Mouse (Mus musculus) layer of hippocampus, adult 18-20 months (tissue): ENCODE results near the gene Cnih3. TPM values are rescaled to one million over a fixed set of nuclear protein-coding genes. Genes with fewer than 3 reads are reported as not detected.
A peak's percentile ranks its signal among the peaks of the same experiment; 100 is the strongest.

Experiments
- DNase-seq, 2 experiments: peaks; one replicate each; pipeline ENCODE4 v3.0.0; 2022; ENCODE audit warnings: low spot score in 2 of 2
- total RNA-seq, 2 experiments: library from RNA; stranded (reverse); gene quantifications; 2 replicates each; pipeline ENCODE4 v1.2.3; 2021

Cnih3 gene
- total RNA-seq, 2 experiments from 2014 or later = 59.8 to 61.7 TPM

- no peak for DNase-seq
These were observed 423 bp upstream of the Cnih3 start for GRCm38 (mm10) chr1:181352043-181352366.

- DNase-seq = no peak
These were observed 1.0 kb downstream of the Cnih3 start for GRCm38 (mm10) chr1:181353200-181354097.

- no peak for DNase-seq
These were observed 3.3 kb downstream of the Cnih3 start for GRCm38 (mm10) chr1:181355683-181356082.

GRCm38 (mm10) chr1:181357870-181358269 is 5.4 kb downstream of the Cnih3 start:
- DNase-seq = no peak

- no peak for DNase-seq
These were observed 6.1 kb downstream of the Cnih3 start for GRCm38 (mm10) chr1:181358526-181358925.

- no peak for DNase-seq
These were observed 8.3 kb downstream of the Cnih3 start for GRCm38 (mm10) chr1:181360732-181361131.

GRCm38 (mm10) chr1:181364025-181364424 is 11.6 kb downstream of the Cnih3 start:
- no peak for DNase-seq

GRCm38 (mm10) chr1:181365376-181365775 is 12.9 kb downstream of the Cnih3 start:
- DNase-seq = no peak

- peak; percentile 66 to 77 for DNase-seq
These were observed 16.6 kb downstream of the Cnih3 start for GRCm38 (mm10) chr1:181368789-181369570.

- DNase-seq = peak in 1 of 2 experiments; percentile 72
These were observed 17.9 kb downstream of the Cnih3 start for GRCm38 (mm10) chr1:181370370-181370769.

- DNase-seq = no peak
These were observed 18.8 kb downstream of the Cnih3 start for GRCm38 (mm10) chr1:181371226-181371625.

- no peak for DNase-seq
These were observed 19.9 kb downstream of the Cnih3 start for GRCm38 (mm10) chr1:181372306-181372705.

GRCm38 (mm10) chr1:181374627-181375374 is 22.4 kb downstream of the Cnih3 start:
- no peak for DNase-seq

GRCm38 (mm10) chr1:181376431-181376830 is 24.0 kb downstream of the Cnih3 start:
- DNase-seq = no peak

- DNase-seq = peak in 1 of 2 experiments; percentile 63
These were observed 27.2 kb downstream of the Cnih3 start for GRCm38 (mm10) chr1:181379664-181380063.

GRCm38 (mm10) chr1:181381410-181382010 is 29.1 kb downstream of the Cnih3 start:
- DNase-seq = peak; percentile 47 to 86

- DNase-seq = no peak
These were observed 36.8 kb downstream of the Cnih3 start for GRCm38 (mm10) chr1:181389264-181389663.

GRCm38 (mm10) chr1:181392489-181392888 is 40.1 kb downstream of the Cnih3 start:
- no peak for DNase-seq

GRCm38 (mm10) chr1:181393250-181394149 is 41.1 kb downstream of the Cnih3 start:
- DNase-seq = peak; percentile 68 to 85

- DNase-seq = no peak
These were observed 42.9 kb downstream of the Cnih3 start for GRCm38 (mm10) chr1:181395234-181395828.
